Mouse (Mus musculus) erythroblast, embryonic 14.5 days (primary cell): ENCODE data around the gene Mbd4.

Experiments used
- GATA1 ChIP-seq: IDR thresholded peaks from 2 replicates; pipeline ENCODE4 v1.6.1; 2012; ENCODE audit warnings: low read length, inconsistent platforms, mixed read lengths
- TAL1 ChIP-seq: IDR thresholded peaks from 3 replicates; pipeline ENCODE4 v1.6.1; 2012; ENCODE audit warnings: low read length, inconsistent platforms, mixed read lengths

GRCm38 (mm10) chr6:115804432-115805192 is 48.6 kb downstream of the Mbd4 start:
- no peak for TF ChIP-seq TAL1
- TF ChIP-seq GATA1, result no peak
